Mouse (Mus musculus): ENCODE results near the gene Ngfr.
"Not testable (repeated sequence)": the region's sequence is repeated elsewhere in the genome, so short reads cannot be mapped to it uniquely, and the experiment has no call there.

The Ngfr gene

GRCm38 (mm10) chr11:95587423-95587951 lies at the start of gene Ngfr:
Ngfr (minus strand) TSS chr11:95587735.
- no peak for DNase-seq (ENCODE audit: extremely low read depth, low read depth)

- no peak for DNase-seq (ENCODE audit: extremely low read depth, low read depth)
Measured at GRCm38 (mm10) chr11:95635030-95635429, 47.5 kb upstream of the Ngfr start.

- no peak for DNase-seq (ENCODE audit: extremely low read depth, low read depth)
Measured at GRCm38 (mm10) chr11:95633512-95634000, 46.0 kb upstream of the Ngfr start.

GRCm38 (mm10) chr11:95632474-95632873 lies 44.9 kb upstream of the Ngfr start:
- no peak for DNase-seq (ENCODE audit: extremely low read depth, low read depth)

- DNase-seq (ENCODE audit: extremely low read depth, low read depth), result no peak
Measured at GRCm38 (mm10) chr11:95631301-95631700, 43.8 kb upstream of the Ngfr start.

- DNase-seq (ENCODE audit: extremely low read depth, low read depth), result no peak
Measured at GRCm38 (mm10) chr11:95630558-95630957, 43.0 kb upstream of the Ngfr start.

DNA sequence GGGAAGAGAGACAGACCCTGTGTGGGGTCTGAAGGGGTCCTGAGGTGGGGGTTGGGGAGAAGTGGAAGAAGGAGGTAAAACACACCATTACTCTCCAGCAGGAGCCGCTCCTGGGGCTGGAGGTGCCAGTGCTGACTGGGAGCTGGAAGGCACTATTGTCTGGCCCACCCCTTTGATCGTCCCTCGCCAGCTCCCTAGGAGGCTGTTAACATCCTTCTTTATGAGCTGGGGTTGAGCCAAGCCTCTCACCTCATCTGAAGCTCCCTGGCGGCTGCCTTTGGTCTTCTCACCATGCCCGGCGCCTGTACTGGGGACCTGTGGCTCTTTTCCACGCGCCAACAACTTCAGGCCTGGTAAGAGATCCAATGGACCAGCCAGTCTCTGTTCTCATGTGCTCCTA lies 34.9 kb upstream of the Ngfr start:
- DNase-seq (ENCODE audit: extremely low read depth, low read depth), result no peak

DNA sequence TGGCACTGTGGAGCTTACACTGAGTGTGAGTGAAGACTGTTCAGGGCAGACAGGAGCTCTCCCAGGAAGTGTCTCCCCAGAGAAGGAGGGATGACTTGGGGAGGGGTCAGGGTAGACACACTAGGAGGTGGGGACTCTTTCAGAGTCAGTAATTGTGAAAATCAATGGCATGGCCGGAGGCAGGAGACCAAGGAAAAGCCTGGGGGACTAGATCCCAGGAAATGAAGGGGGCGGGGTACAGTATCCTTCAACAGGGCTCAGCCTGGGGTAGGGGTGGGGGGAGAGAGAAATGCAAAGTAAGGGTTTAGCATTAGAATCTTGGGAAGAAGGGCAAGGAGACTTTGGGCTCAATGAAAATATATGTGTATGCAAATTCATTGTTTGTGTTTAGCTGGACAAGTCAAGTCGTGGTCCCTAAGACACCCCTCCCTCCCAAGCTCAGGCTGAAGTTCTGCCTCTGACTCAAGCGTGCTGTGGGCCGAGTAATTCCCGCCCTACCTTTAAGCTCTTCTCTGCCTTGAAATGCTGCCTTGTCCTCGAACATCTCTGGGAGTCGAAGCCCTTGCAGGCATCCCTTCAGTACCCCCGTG lies 34.1 kb upstream of the Ngfr start:
- no peak for DNase-seq (ENCODE audit: extremely low read depth, low read depth)

DNA sequence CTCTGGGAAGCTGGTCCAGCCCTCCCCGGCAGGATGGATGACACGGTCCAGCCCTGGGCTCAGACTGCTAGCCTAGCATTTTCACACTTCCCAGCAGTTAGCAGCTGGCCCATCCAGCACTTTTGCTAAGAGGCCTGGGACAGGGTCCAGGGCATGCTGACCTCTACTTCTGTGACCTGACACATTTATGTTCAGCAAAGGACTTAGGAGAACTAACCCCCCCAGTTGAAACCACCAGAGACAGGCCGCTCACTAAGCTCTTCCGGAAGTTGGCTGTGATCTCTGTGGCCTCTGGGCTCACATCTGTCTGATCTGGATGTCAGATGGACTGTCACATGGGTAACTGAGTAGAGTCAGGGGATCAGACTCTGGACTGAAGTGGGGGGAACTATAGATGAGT lies 33.5 kb upstream of the Ngfr start:
- DNase-seq (ENCODE audit: extremely low read depth, low read depth), result no peak

DNA sequence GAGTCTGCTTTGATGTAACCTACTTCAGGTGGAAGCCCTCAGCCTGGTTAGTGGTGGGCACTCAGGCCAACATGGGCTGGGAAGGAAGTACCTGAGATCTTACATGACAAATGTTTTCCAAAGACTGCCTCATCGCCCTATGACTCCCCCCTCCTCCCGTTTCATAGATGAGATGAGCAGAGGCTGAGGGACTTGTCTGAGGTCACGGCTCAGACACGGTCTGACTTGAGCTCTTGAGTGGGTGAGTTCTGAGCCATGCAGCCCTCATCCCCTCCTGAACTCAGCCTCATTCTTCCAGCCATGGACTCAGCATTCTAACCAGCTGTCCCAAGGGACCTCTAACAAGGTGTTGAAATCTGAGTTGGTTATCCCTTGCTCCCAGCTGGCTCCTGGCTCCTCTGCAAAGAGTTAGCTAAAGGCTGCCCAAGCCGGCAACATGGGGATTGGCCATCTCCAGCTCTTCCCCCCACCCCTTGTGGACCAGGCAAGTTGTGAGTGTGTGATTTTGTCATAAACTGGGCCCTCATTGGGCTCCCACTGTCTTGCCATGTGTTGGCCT lies 32.4 kb upstream of the Ngfr start:
- DNase-seq (ENCODE audit: extremely low read depth, low read depth), result no peak

GRCm38 (mm10) chr11:95619081-95619480 lies 31.5 kb upstream of the Ngfr start:
- DNase-seq (ENCODE audit: extremely low read depth, low read depth), result no peak

DNA sequence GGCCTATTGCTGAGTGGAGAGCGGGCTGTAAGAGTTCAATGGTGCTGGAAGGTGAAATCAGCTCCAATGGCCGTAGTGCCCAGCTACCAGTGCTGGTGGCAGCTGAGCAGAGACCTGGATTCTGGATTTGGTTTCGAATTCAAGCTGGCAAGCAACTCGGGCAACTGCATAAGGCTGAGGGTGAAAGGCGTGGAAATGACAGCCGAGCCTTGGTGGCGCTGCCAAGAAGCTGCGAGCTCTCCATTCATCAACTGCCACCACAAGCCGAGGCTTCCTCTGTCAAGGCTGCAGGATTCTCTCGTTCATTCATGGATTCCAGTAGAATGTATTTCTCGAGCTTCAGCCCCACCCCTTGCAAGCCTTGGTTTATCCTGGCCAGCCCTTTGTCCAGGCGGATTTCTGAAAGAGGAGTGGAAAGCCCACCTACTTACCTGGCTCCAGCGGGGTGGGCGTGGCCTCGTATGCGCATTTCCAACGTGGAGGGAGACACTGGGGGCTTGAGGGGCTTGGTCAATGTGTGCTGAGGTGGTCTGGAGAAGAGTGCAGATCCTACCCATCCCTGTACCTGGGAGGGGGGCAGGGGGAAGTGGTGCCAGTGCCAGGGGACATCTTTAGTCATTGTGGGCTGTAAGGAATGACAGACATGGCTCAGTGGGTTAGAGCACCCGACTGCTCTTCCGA lies 30.4 kb upstream of the Ngfr start:
- DNase-seq (ENCODE audit: extremely low read depth, low read depth), result no peak

DNA sequence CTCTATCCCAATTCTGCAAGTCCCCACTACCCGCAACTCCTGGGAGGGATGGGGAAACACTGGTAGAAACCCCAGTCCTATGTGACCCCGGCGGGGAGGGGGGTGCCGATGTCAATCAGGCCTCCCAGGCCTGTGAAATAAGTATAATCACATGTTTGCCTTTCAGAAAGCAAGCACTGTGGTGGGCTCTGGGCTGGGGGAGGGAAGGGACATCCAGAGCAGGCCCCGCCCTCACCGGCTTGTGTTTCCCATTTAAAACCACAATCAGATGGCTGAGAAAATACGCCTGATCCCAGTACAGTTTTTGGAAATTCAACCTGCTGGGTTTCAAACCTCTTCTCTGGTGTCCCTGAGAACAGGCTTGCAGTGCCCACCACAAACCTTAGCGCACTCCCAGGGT lies 27.2 kb upstream of the Ngfr start:
- DNase-seq (ENCODE audit: extremely low read depth, low read depth), result no peak

DNA sequence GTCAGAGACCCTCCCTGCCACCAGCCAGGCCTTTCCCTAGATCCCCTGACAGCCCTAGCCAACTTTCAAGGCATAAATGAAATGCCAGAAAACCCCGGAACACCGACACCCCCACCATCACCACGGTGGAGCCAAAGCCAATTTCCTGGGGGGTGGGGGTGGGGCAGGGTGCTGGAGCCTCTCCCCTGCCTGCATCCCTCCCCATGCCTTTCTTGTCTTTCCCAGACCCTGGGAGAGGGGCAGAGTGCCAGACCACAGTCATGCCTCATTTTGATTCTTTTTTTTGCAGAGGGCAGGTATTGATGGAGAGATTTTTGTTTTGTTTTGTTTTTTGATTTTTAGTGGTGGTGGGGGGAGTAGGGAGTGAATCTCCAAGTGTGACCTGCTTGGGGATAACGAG lies 23.7 kb upstream of the Ngfr start:
- no peak for DNase-seq (ENCODE audit: extremely low read depth, low read depth)

DNA sequence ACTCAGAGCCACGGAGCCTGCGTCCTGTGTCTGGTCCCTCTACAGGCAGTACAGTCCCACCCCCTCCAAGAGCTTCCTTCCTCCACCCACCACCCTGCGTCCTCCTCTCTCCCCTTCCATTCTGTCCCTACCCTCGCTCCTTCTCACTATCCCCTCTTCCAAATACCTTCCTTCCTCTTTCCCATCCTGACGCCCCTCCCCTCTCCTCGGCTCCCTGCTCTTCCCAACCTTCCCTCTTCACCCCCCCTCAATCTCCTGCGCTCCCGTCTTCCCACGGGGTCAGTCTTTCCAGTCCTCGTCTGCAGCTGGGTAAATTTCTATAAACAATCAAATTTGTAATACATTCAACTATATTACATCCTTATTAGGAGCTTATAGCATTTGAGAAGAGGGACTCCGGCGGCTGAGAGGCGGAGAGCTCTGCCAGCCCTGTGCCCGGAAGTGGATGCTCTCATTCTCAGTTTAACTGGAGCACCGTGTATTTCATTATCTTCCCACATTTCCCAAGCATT lies 22.9 kb upstream of the Ngfr start:
- no peak for DNase-seq (ENCODE audit: extremely low read depth, low read depth)

GRCm38 (mm10) chr11:95609924-95610323 lies 22.4 kb upstream of the Ngfr start:
- no peak for DNase-seq (ENCODE audit: extremely low read depth, low read depth)

GRCm38 (mm10) chr11:95607286-95607685 lies 19.8 kb upstream of the Ngfr start:
- not testable (repeated sequence) for DNase-seq (ENCODE audit: extremely low read depth, low read depth)

DNA sequence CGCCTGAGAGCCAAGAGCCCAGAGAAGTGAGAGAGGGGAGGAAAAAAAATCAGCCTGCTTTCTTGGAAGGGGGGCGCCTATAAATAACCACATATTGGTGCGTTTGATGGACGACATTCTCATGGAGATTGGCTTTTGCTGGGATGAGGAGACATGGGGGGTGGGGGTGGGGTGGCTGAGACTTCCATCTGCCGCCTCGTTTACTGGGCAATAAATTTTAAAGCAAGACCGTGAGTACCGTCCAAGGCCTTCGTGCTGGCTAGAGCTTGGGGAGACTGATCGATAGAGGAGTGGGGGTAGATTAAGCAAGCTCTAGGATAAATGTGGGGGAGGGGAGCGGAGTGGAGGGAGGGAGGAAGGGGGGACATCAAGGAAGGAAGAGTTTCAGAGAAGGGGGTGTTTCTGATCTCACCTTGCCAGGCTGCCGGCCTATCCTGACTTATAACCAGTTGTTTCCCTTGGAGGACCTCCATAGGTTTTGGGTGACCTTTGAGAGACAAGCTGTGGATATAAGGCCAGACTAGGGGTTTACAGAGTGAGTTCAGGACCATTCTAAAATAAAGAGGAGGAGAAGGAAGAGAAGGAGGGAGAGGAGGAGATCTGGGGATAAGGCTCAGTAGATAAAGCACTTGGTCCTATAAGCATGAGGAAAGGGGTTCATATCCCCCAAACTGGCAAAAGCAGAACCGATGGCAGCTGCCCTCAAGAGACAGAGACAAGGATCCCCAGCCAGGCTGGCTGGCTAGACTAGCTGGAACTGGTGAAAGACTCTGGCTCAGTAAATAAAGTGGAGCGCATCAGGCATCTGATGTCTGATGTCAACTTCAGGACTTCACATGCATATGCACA lies 10.9 kb upstream of the Ngfr start:
- no peak for DNase-seq (ENCODE audit: extremely low read depth, low read depth)

DNA sequence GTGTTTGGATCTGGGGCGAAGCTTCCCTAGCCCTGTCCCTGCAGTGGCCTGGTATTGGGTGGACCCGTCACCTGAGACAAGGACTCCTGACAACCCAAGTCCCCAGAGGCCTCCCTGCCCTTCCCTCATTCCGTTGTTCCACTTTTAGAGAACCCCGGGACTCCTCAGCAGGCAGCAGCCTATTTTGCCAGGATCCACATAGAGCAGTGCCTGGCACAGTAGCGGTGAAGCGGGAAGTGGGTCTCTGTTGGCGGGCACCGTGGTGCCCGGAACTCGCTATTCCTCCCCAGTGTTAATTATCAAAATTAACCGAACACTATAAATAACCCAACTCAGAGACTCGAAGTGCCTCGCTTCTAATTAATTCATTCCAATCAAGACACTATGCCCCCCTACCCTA lies 10.2 kb upstream of the Ngfr start:
- DNase-seq (ENCODE audit: extremely low read depth, low read depth), result no peak

- no peak for DNase-seq (ENCODE audit: extremely low read depth, low read depth)
Measured at GRCm38 (mm10) chr11:95596704-95597103, 9.2 kb upstream of the Ngfr start.

GRCm38 (mm10) chr11:95596150-95596515 lies 8.6 kb upstream of the Ngfr start:
- no peak for DNase-seq (ENCODE audit: extremely low read depth, low read depth)

Data from MEL-GATA-1-ER (cell line).